Mouse (Mus musculus) kidney, embryonic 14.5 days (tissue): Measurements from ENCODE around the gene Dusp21. TPM values are rescaled to one million over a fixed set of nuclear protein-coding genes. Genes with fewer than 3 reads are reported as not detected.

Experiments used
- ATAC-seq: fragments of 200-750 bp; cut with Nextera tagmentation; 2 replicates; pipeline ENCODE4 v1.8.0; 2017; ENCODE audit warnings: moderate number of reproducible peaks, mild to moderate bottlenecking, moderate TSS enrichment, moderate library complexity; ENCODE audit not compliant: low FRiP score, low TSS enrichment
- H3K27ac ChIP-seq: fragments of 300-500 bp; sonication (generic); 2 replicates; pipeline ENCODE4 v1.5.1; 2014; ENCODE audit warnings: low read depth, mild to moderate bottlenecking, low read length, moderate library complexity, mixed read lengths
- H3K27me3 ChIP-seq: fragments of 300-500 bp; sonication (generic); 2 replicates; pipeline ENCODE4 v1.6.1; 2014; ENCODE audit warnings: mild to moderate bottlenecking, low read length; ENCODE audit not compliant: control insufficient read depth, insufficient read depth
- H3K36me3 ChIP-seq: fragments of 300-500 bp; sonication (generic); 2 replicates; pipeline ENCODE4 v1.6.1; 2014; ENCODE audit warnings: low read length, mixed read lengths; ENCODE audit not compliant: control insufficient read depth, insufficient read depth
- H3K4me1 ChIP-seq: fragments of 300-500 bp; sonication (generic); 2 replicates; pipeline ENCODE4 v1.6.1; 2014; ENCODE audit warnings: low read length, mixed read lengths; ENCODE audit not compliant: control insufficient read depth, insufficient read depth
- H3K4me2 ChIP-seq: fragments of 300-500 bp; sonication (generic); replicated peaks from 2 replicates; pipeline ENCODE4 v1.6.1; 2014; ENCODE audit warnings: low read depth, mild to moderate bottlenecking, low read length
- H3K4me3 ChIP-seq: fragments of 300-500 bp; sonication (generic); 2 replicates; pipeline ENCODE4 v1.5.1; 2014; ENCODE audit warnings: mild to moderate bottlenecking, low read length
- H3K9ac ChIP-seq: fragments of 300-500 bp; sonication (generic); 2 replicates; pipeline ENCODE4 v1.6.1; 2014; ENCODE audit warnings: low read depth, mild to moderate bottlenecking, low read length, moderate library complexity
- H3K9me3 ChIP-seq: fragments of 300-500 bp; sonication (generic); 2 replicates; pipeline ENCODE4 v1.6.1; 2016; ENCODE audit warnings: low read length; ENCODE audit not compliant: control insufficient read depth
- WGBS: fragments of 180-500 bp; shearing (Covaris S2); extraction: QIAGEN DNeasy Blood & Tissue Kit; methylation state at CpG from one replicate; pipeline ENCODE4 v1.1.7; 2014; 5-methylcytosine and 5-hydroxymethylcytosine counted together
- polyA plus RNA-seq: library from polyadenylated mRNA; unstranded; fragments of >200 nt; fragmentation: Nextera tagmentation; extraction: Ambion mirVana; gene quantifications from 2 replicates; pipeline ENCODE4 v1.2.1, GENCODE M21; 2014

The Dusp21 gene
- polyA plus RNA-seq, 1 experiment from 2014 or later: not detected

GRCm38 (mm10) chrX:18168940-18169339 lies 23.3 kb downstream of the Dusp21 start:
- ATAC-seq: no peak
- H3K36me3 ChIP-seq: no peaks in the 10 kb centered on the region

GRCm38 (mm10) chrX:18174831-18175230 lies 29.2 kb downstream of the Dusp21 start:
- H3K4me3 ChIP-seq: no peak overlapping the region
- no peaks in the 10 kb centered on the region for H3K9me3 ChIP-seq
- no peaks in the 10 kb centered on the region for H3K36me3 ChIP-seq
- no peak for ATAC-seq
- H3K4me1 ChIP-seq: no peaks in the 10 kb centered on the region
- no peak overlapping the region for H3K9ac ChIP-seq
- no peak overlapping the region for H3K4me2 ChIP-seq
- no peak overlapping the region for H3K27ac ChIP-seq
- no peaks in the 10 kb centered on the region for H3K27me3 ChIP-seq
- 19% methylated on average over 4 of the region's 4 CpGs for WGBS

More at GRCm38 (mm10) chrX:18168940-18169339, 23.3 kb downstream of the Dusp21 start:
- H3K9me3 ChIP-seq: no peaks in the 10 kb centered on the region
- 100% methylated on average over 1 of the region's 1 CpGs for WGBS
- no peaks in the 10 kb centered on the region for H3K4me1 ChIP-seq
- no peak overlapping the region for H3K4me3 ChIP-seq
- no peak overlapping the region for H3K27ac ChIP-seq
- H3K9ac ChIP-seq: no peak overlapping the region
- no peak overlapping the region for H3K4me2 ChIP-seq
- H3K27me3 ChIP-seq: no peaks in the 10 kb centered on the region

GRCm38 (mm10) chrX:18177803-18178202 lies 32.1 kb downstream of the Dusp21 start:
- no peak overlapping the region for H3K4me2 ChIP-seq
- H3K36me3 ChIP-seq: no peaks in the 10 kb centered on the region
- ATAC-seq: no peak
- H3K4me1 ChIP-seq: no peaks in the 10 kb centered on the region
- H3K4me3 ChIP-seq: no peak overlapping the region
- H3K27me3 ChIP-seq: no peaks in the 10 kb centered on the region
- no peak overlapping the region for H3K9ac ChIP-seq
- no peak overlapping the region for H3K27ac ChIP-seq
- no peaks in the 10 kb centered on the region for H3K9me3 ChIP-seq
- 82% methylated on average over 4 of the region's 4 CpGs for WGBS

- Histone ChIP-seq H3K9me3 (no peaks in the 10 kb centered on the region), H3K27me3 (no peaks in the 10 kb centered on the region), H3K27ac (no peak overlapping the region), H3K9ac (no peak overlapping the region), H3K4me1 (no peaks in the 10 kb centered on the region), H3K36me3 (no peaks in the 10 kb centered on the region), H3K4me3 (no peak overlapping the region), H3K4me2 (no peak overlapping the region)
- no peak for ATAC-seq
- WGBS: 83% methylated on average over 1 of the region's 1 CpGs
Measured at GRCm38 (mm10) chrX:18179492-18179891, 33.8 kb downstream of the Dusp21 start.

- no peaks in the 10 kb centered on the region for H3K36me3 ChIP-seq
- H3K27me3 ChIP-seq: no peaks in the 10 kb centered on the region
- H3K27ac ChIP-seq: no peak overlapping the region
- no peak overlapping the region for H3K4me3 ChIP-seq
- H3K9me3 ChIP-seq: no peaks in the 10 kb centered on the region
- no peak overlapping the region for H3K4me2 ChIP-seq
- no peak for ATAC-seq
- no peak overlapping the region for H3K9ac ChIP-seq
- no peaks in the 10 kb centered on the region for H3K4me1 ChIP-seq
Measured at GRCm38 (mm10) chrX:18187203-18187602, 41.5 kb downstream of the Dusp21 start.

- H3K9ac ChIP-seq: no peak overlapping the region
- no peak overlapping the region for H3K4me3 ChIP-seq
- H3K4me1 ChIP-seq: no peaks in the 10 kb centered on the region
- H3K27me3 ChIP-seq: no peaks in the 10 kb centered on the region
- no peaks in the 10 kb centered on the region for H3K9me3 ChIP-seq
- WGBS: 89% methylated on average over 2 of the region's 2 CpGs
- H3K4me2 ChIP-seq: no peak overlapping the region
- ATAC-seq: no peak
- no peak overlapping the region for H3K27ac ChIP-seq
- H3K36me3 ChIP-seq: no peaks in the 10 kb centered on the region
Measured at GRCm38 (mm10) chrX:18188293-18188692, 42.6 kb downstream of the Dusp21 start.

Other genes starting within 250 kb of the Dusp21 start
- gene Kdm6a, start 16.7 kb downstream of the Dusp21 start, polyA plus RNA-seq: 22.4 and 27.1 TPM in 2 replicates